Comparison of ENCODE assay signal across 28 mouse cellular contexts in genomic region chr4:63453939-63454513, GRCm38 (mm10).
"Had no signal": no experiment of that assay in that cellular context is flagged by ENCODE, and none has a peak within 500 bp of the region (broad histone marks: within the 10 kb centered on the region; RNA-seq: fewer than 3 reads in every experiment).

No protein-coding gene starts in this region.

- H3K36me3 ChIP-seq: heart, embryonic 12.5 days; liver, embryonic 13.5 days; liver, embryonic 15.5 days had no signal

- H3K4me1 ChIP-seq: liver, embryonic 13.5 days; liver, embryonic 15.5 days had no signal

- ATAC-seq: hindbrain, embryonic 16.5 days; inflammation-experienced regulatory T-cells, adult 6 months; intestine, postnatal 0 days; liver, postnatal 0 days had no signal

- H3K27ac ChIP-seq: gastrocnemius, adult 2 months; hindbrain, embryonic 10.5 days; hindbrain, embryonic 12.5 days; hindbrain, embryonic 14.5 days; kidney, embryonic 15.5 days; kidney, postnatal 0 days; limb, embryonic 12.5 days; liver, embryonic 13.5 days; liver, embryonic 15.5 days had no signal

- H3K9ac ChIP-seq: heart, embryonic 12.5 days; hindbrain, embryonic 12.5 days; hindbrain, embryonic 14.5 days; kidney, embryonic 15.5 days; limb, embryonic 12.5 days; liver, embryonic 13.5 days; liver, embryonic 15.5 days; liver, postnatal 0 days had no signal

- H3K27me3 ChIP-seq: heart, embryonic 12.5 days; hindbrain, embryonic 12.5 days; kidney, embryonic 15.5 days; limb, embryonic 12.5 days; liver, embryonic 13.5 days; liver, embryonic 15.5 days had no signal

- H3K4me3 ChIP-seq: gastrocnemius, adult 2 months; heart, embryonic 12.5 days; hindbrain, embryonic 10.5 days; hindbrain, embryonic 12.5 days; kidney, embryonic 15.5 days; limb, embryonic 12.5 days; liver, embryonic 13.5 days; liver, embryonic 15.5 days had no signal

- H3K4me2 ChIP-seq: heart, embryonic 12.5 days; hindbrain, embryonic 12.5 days; hindbrain, embryonic 14.5 days; kidney, embryonic 15.5 days; limb, embryonic 12.5 days; liver, embryonic 11.5 days; liver, embryonic 13.5 days; liver, embryonic 15.5 days had no signal

- DNase-seq: gastrocnemius, adult 2 months; gastrocnemius, postnatal 10 days; gastrocnemius, postnatal 25 days; heart, adult 18-20 months; heart, postnatal 4 days; kidney, adult 18-20 months; kidney, adult 8-10 months; kidney, postnatal 14 days; kidney, postnatal 36 days; layer of hippocampus, adult 9-11 months; layer of hippocampus, postnatal 36 days; left cerebral cortex, postnatal 4 days; liver; liver, embryonic 13.5 days; liver, postnatal 0 days; lung, adult 2 months had no signal

- H3K9me3 ChIP-seq: hindbrain, embryonic 12.5 days; kidney, embryonic 15.5 days; liver, embryonic 13.5 days; liver, embryonic 15.5 days had no signal
